Mouse (Mus musculus) heart, postnatal 14 days (tissue): ENCODE measurements around the gene Alyref. TPM values are rescaled to one million over a fixed set of nuclear protein-coding genes. Genes with fewer than 3 reads are reported as not detected.
"Not testable (repeated sequence)": the region's sequence is repeated elsewhere in the genome, so short reads cannot be mapped to it uniquely, and the experiment has no call there.

Experiments used
- DNase-seq, 2 experiments: peaks; one replicate each; pipeline ENCODE4 v3.0.0; 2021 to 2022
- intact Hi-C: fragments of 180-260 bp; cut with DNase I; formaldehyde crosslinking; loops from one replicate; pipeline ENCODE4 v1.15.1; 2025
- total RNA-seq, 2 experiments: library from RNA; stranded (reverse); gene quantifications; 2 replicates each; pipeline ENCODE4 v1.2.3; 2021

The Alyref gene
- total RNA-seq, 2 experiments from 2014 or later = 57.8 to 59.9 TPM

DNA sequence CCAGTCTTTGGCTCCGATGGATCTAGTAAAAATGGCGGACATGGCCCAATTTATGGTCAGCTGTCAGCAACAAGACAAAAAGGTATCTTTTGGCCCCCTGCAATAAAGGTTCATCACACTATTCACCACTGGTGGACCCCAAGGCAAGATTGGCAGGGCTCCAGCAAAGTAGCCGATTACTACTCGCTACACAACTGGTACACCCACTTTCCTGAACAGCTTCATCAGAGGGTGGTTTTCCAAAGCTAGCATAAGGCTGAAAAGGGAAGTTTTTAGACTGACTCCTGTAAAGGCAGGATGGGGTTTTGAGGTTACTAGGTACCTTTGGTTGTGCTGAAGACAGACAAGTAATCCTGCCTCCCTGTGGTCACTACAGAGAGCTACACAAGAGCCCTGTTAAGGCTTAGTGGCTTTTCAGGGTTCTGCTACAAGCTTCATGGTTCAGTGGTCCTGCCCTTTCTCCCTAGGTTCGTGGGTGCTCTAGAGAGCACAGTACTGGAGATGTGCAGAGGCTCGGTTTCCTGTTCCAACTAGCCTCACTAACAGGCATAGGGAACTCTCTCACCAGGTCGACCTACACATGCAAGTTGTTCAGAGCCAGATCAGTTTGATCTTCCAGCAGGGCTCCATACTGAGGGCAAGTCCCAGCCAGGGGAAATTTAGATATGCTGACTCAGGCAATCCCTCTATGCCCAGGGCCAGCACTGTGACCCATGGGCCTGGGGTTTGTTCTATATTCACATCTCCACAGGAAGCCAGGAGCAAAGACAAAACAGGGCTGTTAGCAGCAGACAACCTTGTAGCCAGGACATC is 20.7 kb downstream of the Alyref start:
- intact Hi-C loops = loop anchor here (5.0 kb wide), 1 partner anchor 135 kb away; the partner anchor contains the start of genes Cenpx and Lrrc45
- DNase-seq = no peak

DNA sequence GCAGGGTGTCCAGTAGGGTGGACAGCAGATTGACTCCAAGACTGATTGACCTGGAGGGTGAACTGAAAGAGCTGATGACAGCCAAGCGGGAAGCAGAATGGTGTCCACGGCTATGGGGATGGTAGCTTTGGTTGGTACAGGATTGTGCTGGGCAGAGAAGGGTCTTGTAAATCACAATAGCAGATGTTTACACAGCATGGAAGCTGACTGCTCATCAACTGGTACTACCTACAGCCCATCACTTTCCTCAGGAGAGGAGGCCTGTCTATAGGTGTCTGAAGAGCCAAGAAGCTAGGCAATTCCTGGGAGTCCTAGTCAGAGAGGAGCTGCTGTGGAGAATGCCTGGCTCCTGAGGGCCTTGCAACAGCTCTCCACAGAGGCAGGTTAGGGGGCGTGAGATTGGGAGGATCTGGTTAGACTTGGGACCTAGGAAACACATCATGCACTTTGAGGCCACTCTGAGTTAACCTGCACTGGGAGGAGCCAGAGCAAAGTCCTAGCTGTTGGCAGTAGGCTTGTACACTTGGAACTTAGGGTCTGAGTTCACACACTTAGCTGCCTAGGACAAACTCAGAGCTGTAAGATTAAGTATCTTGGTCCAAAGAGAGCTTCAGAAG is 21.7 kb downstream of the Alyref start:
- intact Hi-C loops = loop anchor here (5.0 kb wide), 1 partner anchor 136 kb away; the partner anchor contains the start of genes Cenpx and Lrrc45
- DNase-seq = no peak

DNA sequence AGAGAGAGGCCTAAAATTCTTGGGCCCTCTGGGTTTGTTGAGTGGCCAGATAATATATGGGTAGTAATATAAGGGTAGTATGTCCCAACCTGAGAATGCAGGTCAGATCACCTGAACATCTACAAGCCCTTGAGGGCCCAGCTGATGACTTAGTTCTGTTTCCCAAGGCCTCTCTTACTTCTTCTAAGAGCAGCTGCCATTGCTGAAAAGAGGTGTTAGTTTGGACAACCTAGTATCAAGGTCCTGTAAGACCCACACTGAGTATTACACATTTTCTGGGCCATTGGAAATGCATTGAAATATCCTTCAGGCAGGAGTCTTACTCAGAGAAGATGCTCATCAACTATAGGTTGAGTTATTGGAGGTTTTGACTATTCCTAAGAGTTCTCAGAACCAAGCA is 22.2 kb downstream of the Alyref start:
- intact Hi-C loops = loop anchor here (5.0 kb wide), 1 partner anchor 136 kb away; the partner anchor contains the start of genes Cenpx and Lrrc45
- no peak for DNase-seq

DNA sequence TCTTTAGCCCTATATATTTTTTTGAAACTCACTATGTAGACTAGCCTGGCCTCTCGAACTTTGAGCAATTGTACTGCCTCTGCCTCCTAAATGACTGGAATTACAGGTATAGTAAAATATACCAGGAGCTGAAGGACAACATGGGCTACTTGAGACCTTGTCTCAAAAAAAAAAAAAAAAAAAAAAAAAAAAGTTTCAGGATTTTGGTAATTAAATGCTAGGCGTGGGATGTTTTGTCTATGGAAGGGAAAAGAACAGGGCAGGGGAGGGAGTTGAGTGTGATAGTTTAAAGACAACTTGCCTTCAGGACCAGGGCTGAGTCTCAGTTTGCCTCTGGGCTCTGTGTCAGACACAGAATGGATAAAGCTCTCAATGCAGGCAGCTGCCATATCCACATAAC is 23.1 kb downstream of the Alyref start:
- intact Hi-C loops = loop anchor here (5.0 kb wide), 1 partner anchor 137 kb away; the partner anchor contains the start of genes Cenpx and Lrrc45
- DNase-seq = no peak

DNA sequence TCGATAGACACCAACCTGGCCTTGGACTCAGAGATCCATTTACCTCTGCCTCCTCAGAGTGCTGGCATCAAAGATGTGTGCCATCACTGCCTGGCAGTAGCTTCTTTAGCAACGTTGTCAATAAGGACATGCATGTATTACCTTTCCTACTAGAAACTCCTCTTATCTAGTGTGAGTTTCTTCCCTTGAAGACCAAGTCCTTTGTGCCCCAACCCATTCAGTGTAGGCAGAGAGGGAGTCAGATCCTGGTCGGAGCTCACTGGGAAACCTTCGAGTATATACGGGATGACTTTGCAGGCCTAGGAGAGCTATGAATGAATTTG is 23.9 kb downstream of the Alyref start:
- DNase-seq = no peak
- intact Hi-C loops = no loop called here

DNA sequence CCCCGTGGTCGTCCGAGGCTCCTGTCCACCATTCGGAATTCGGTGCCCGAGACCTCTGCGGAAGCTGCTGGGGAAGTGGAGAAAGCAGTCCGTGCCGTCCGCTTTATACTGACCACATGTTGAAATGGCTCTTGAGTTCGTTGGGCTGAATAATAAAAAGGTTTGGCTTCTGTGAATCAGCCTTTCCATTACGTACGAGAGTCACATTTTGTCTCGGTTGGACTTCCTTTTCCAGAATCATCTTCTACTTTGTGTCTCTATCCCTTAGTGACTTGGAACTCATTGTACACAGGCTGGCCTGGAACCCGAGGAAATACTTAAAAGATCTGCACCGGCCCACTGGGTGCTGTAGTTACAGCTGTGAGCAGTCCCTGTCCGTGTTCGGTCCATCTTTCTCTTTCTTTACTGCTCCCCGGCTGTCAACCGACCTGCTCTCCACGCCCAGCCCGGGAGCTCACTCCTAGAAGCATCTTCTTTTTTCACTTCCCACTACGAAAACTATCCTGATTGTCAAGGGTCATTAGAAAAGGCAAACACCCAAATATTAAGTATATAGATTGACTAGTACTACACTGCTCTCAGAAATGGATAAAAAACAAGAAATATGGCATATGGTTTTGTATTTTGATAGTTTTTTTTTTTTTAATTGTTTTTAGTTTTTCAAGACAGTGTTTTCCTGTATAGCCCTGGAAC is 24.4 kb downstream of the Alyref start:
- intact Hi-C loops = no loop called here
- no peak for DNase-seq

DNA sequence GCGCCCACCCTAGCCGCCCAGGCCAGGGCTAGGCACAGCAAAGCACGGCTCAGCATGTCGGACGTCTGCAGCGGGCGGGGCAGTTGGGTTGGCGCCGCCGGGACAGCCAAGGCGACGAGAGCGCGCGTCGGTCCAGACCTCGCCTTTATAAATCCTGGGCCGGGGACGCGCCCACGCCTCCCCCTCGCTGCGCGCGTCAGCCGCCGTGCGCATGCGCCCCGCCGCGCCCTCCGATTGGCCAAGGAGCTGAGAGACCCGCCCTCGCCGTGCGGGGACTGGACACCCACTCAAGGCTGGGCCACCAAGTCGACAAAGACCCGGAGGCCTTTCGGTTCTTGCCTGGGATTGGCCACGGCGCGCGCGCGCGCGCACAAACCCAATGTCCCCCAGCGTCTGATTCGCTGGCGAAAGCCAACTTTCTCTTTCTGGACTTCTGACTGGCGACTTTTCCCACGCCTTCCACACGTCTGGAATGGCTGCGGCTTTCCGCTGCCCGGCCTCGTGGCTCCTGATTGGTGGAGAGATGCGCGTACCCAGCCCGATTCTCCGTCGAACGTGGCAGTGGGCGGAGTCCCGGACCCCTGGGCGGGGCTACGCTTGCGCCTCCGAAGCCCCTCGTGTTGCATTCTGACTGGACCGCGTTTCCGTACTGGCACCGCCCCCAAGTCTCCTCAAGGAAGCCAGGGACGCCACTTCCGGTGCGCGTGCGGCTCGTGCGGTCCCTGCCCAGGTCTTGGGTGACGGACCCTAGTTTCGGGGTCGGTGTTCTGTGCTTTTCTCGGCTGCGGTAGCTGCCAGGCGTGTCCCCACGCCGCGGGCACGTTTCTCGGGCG is 25.2 kb downstream of the Alyref start, which contains the start of gene P4hb:
TSS of gene P4hb (minus strand) at position 502 of the 833 bp plus-strand sequence.
- intact Hi-C loops = no loop called here
- peak; percentile 100 for DNase-seq

DNA sequence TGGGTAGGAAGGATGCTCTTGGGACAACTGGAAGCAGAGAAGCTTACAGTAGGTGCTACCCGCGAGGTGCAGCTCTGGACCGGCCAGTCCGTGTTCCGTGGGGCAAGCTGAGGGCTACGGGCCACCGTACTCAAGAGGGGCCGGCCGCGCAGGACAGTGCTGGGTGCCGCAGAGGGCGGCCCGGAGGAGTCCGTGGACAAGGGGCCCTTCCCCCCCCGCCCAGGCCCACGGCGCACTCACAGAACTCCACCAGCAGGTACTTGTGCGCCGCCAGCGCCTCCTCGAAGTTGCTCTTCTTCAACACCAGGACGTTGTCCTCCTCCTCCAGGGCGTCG is 25.8 kb downstream of the Alyref start:
- intact Hi-C loops = no loop called here
- DNase-seq = no peak

DNA sequence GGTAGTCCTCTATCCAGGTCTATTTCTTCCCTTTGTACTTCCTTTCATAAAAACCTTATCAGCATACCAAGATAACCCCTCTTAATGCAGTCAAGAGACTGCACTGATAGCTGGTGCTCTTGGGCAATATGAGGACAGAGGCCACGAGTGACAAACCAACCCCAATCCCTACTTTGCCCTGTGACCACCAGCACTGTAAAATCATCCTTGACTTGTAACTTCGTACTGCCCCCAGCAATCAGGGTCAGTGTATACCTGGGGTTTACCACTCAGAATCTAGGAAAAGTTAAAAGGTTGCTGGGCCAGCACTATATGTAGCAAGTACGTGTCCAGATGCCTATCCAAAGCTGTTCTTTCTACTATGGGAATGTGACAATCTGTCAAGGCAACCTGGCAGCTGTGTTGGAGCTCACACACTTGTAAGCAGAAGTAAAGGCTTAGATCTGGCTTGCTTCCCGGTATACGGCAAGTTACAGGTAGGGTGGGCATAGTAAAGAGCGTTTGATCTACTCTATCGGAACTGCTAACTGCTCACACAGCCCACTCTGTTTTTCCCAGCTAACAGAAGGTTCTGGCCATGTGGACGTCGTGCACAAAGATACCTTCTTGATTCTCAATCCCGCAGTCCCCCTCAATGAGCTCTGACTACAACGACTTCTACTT is 26.3 kb downstream of the Alyref start:
- no peak for DNase-seq
- intact Hi-C loops = no loop called here

DNA sequence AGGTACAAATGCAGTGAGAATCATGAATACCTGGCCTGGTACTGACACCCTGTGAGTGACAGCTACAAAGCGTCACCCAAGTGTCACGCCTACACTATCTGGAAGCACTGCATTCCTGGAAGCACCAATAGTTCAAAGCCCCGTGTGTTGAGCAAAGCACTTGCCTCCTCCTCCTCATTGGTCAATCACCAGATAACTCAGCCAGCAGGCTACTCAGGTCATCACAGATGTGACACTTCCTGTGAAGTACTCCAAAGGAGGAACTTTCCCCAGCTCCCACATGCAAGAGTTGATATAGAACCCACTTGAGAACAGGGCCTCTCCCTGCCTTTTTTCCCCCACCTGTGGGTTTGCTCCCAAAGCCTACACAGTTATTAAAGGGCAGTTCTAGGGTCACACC is 27.0 kb downstream of the Alyref start:
- DNase-seq = no peak
- intact Hi-C loops = no loop called here

DNA sequence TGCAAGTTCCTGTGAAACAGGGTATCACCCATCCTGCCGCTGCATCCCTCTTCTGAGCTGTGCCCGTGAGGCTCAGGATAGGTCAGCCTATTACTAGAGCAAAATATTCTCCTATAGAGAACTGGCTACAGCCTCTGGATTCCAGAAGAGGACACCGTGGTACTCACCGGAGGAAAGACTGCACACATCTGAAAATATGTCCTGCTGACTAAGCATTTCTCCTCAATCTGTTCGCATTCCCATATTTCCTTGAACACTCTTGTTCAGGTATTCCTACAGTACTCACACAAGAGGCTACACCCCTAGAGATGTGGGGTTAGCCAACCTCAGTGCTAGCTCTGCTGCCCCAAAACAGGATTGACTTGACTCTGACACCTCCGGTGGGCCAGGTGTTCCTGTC is 29.8 kb downstream of the Alyref start:
- intact Hi-C loops = no loop called here
- no peak for DNase-seq

DNA sequence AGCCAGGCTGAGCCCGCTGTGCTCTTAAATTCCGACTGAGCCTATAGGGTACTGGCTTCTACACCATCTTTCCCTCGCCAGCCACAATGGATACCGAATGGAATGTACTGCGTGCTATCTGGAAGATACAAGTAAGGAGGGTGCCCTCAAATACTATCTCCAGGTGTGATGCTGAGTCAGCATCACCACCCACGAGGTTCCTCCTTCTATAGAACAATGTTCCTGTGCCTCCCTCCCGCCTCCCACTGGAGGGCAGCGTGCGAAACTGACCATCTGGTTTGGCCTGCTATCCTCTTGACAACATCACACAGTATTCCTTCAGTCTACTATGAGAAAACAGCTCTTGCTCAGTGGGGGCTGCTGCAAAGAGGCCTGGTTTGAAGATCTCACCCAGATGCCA is 33.1 kb downstream of the Alyref start:
- intact Hi-C loops = no loop called here
- no peak for DNase-seq

DNA sequence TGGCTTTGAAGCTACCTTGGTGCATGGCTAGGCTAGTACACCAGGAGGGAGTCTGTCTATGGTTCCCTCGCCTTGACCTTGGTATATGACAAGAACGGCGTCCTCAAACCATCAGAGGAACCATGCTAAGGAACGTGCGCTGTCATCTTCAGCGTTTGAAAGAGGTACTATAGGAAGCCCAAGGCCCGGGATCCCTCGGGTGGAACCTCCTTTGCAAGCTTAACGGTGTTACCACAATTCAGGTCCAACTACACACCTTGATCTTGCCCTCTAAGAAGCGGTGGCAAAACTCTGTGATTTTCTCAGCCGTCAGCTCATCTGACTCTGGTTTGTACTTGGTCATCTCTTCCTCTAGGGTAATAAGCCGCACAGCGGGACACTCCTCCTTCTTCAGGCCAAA is 35.2 kb downstream of the Alyref start:
- intact Hi-C loops = no loop called here
- DNase-seq = no peak

DNA sequence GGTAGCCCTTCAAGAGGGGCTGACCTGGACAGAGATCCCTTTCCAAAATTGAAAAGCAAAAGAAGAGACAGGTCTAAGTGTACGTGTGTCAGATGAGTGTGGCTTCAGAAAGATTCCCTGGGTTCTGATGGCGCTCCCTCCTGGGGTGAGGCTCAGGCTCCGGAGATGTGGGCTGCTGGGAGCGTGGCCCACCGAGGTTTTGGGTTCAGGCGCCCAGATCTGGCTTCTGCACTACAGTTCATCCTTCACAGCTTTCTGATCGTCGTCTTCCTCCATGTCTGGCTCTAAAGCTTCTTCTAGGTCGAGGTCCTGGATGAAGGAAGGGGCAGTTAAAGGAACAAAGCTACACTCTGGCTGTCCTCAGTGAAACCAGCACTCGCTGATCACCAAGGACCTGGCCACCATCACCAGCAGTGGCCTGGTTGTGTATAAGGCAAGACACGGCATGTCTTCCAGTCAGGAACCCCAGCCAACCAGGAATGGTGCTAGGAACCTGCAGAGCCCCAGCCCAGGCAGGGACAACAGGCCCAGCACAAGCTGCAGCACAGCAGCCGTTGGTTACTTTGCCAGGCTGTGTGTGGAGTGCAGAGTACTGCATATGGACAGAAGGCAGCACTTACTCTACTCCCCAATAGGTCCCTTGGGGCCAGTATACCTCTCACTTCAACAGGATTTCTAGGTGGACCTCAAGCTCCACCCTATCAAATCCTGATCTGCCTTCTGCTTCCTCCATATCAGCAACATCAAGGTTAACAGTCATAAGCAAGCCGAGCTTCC is 37.0 kb downstream of the Alyref start:
- no peak for DNase-seq
- intact Hi-C loops = no loop called here

DNA sequence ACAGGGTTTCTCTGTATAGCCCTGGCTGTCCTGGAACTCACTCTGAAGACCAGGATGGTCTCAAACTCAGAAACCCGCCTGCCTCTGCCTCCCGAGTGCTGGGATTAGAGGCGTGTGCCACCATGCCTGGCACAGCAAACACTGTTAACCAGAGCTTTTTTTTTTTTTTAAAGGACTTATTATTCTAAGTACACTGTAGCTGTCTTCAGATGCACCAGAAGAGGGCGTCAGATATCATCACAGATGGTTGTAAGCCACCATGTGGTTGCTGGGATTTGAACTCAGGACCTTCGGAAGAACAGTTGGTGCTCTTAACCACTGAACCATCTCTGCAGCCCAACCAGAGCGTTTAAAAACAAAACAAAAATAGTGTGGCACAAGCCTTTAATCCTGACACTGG is 39.3 kb downstream of the Alyref start:
- DNase-seq, intact Hi-C loops: not testable (repeated sequence)

DNA sequence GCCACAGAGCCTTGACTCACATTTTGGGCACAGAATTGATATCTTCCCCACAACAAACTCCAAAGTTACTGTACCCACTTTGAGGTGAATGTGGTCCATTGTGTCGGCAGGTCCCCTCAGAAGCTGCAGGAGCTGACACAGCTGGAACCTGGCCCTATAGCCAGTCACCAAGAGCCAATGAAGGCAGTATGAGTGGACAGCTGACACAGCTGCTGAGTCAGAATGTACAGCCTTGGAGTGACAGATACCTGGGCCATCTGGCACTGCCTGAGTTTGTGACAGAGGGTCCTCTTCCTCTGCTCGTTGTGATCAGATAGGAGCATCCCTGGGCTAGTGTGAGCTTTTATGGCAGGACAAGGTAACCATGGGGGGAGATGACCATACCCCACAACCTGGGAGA is 42.9 kb downstream of the Alyref start:
- DNase-seq = no peak
- intact Hi-C loops = no loop called here

DNA sequence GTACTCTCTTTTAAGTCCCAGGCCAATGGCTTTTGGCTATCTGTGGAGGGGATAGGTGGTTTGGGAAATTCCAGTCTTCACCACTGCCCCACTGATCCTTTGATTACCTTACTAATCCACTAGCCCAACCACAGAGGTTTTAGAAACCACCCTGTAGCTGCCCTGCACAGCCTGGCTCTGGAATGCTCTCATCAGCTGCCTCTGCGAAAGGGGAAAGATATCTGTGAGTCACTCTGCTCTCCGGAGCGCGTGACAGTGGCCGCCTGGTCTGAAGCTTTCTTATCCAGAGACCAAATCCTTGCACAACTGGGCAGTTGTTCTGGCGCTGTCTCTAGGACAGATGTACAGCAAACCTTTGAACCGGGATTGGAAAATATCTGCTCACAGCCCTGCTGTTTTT is 43.3 kb downstream of the Alyref start:
- no peak for DNase-seq
- intact Hi-C loops = no loop called here

DNA sequence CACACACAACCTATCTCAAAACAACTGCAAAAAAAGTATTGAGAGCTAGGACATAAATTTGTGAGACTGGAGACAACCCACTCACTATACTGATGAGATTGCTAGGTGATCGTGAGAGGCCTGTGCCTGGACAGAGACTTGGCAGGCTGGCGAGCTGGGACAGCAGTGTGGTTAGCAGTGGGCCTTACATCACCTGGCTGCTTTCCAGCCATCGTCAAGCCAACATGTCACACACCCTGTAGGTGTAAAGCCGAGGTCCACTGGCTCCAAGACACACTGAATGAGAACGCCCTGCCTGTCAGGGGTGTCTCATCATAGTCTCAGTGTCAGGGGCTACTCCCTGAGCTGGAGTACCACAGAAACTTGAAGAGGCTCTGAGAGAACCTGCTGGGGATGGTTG is 45.4 kb downstream of the Alyref start:
- DNase-seq = no peak

DNA sequence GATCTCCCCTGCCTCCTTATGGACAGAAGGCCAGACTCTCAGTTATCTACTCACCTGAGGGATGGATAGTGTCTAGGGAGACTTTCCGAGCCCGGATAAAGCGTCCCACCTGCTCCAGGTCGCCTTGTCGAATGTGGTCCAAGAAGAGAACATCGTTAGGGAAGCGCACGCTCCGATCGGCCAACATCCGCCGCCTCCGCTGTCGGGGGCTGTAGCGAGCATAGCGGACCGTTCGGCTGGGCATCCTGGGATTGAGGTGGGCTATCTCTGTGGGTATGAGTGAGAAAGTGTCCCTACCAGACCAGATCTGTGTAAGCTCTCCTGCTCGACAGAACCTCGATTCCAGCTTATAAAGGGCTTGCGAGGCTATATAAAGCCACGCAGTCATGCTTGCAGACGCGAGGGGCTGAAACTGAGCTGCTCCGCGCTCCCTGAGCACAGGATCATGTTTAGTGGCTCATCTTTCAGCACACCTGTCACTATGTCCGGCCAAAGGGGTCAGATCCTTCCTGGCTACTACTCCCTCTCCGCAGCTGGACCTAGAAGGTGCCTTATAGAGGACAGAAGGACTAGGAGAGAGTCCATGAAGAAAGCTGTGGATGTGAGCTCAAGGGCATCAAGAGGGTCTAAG is 47.2 kb downstream of the Alyref start, which contains the start of gene Ppp1r27:
TSS of gene Ppp1r27 (minus strand) at position 323 of the 631 bp plus-strand sequence.
- intact Hi-C loops = no loop called here
- no peak for DNase-seq

More for the DNA sequence above, 45.4 kb downstream of the Alyref start:
- intact Hi-C loops = no loop called here
